Mouse (Mus musculus): ENCODE results near the gene Rbm25. TPM values are rescaled to one million over a fixed set of nuclear protein-coding genes. Genes with fewer than 3 reads are reported as not detected.

Rbm25 gene
- polyA plus RNA-seq, 1 experiment from 2014 or later, result 232 TPM

DNA sequence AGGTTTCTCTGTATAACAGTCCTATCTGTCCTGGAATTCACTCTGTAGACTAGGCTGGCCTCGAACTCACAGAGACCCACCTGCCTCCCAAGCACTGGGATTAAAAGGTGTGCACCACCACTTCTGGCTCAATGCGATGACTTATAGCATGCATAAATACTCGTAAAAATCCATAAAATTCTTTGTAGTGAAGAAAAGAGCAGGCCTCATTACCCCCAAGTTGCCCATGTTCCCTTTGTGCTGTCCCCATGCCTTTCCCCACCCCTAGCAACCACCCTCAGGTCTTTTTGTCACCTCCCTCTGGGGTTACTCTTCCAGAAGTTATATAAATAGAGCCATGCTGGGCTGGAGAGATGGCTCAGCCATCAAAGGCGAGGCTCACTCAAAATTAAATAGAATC, 71.8 kb downstream of the Rbm25 start:
- H3K27ac ChIP-seq (ENCODE audit: low read depth), result no peak overlapping the region
- H3K9me3 ChIP-seq (ENCODE audit: control insufficient read depth, low read length), result no peaks in the 10 kb centered on the region
- no peaks in the 10 kb centered on the region for H3K27me3 ChIP-seq (replicated peaks; ENCODE audit: control insufficient read depth, insufficient read depth, low read length)
- WGBS, result 84% methylated on average over 4 of the region's 4 CpGs
- H3K4me2 ChIP-seq (ENCODE audit: low read length), result no peak overlapping the region
- DNase-seq (ENCODE audit: low spot score) (no peak), ATAC-seq (replicated peaks; ENCODE audit: low FRiP score, low TSS enrichment, low read depth) (no peak)
- peaks cover 7% of the 10 kb centered on the region; the same call in 1 of the 2 replicates for H3K4me1 ChIP-seq (replicated peaks; ENCODE audit: control insufficient read depth, insufficient read depth, low read length)
- peaks cover 38% of the 10 kb centered on the region for H3K36me3 ChIP-seq (ENCODE audit: control insufficient read depth, insufficient read depth, low read length)
- H3K9ac ChIP-seq (ENCODE audit: low read length), result no peak overlapping the region
- H3K4me3 ChIP-seq (ENCODE audit: low read depth, low read length), result no peak overlapping the region

DNA sequence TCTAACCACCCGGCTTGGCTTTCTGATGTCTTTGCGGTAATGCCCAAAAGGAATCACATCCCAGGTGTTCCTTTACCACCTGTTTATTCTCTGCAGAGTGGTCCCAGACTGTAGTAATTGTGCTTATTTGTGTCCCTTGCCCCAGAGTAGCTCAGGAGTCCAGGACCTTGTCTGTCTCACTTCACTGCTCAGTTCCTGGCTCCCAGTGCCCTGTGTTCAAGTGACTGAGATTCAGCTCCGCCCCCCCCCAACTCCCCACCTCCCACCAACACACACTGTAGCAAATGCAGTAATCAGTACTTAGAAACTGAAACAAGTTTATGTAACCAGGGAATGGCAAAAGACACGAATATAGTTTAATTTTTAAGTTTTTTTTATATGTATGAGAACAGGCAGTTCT, 75.9 kb downstream of the Rbm25 start:
- Histone ChIP-seq H3K4me1 (replicated peaks; ENCODE audit: control insufficient read depth, insufficient read depth, low read length) (no peaks in the 10 kb centered on the region), H3K36me3 (ENCODE audit: control insufficient read depth, insufficient read depth, low read length) (peaks cover 18% of the 10 kb centered on the region), H3K4me2 (ENCODE audit: low read length) (no peak overlapping the region), H3K9me3 (ENCODE audit: control insufficient read depth, low read length) (no peaks in the 10 kb centered on the region), H3K27ac (ENCODE audit: low read depth) (peak overlapping the region; percentile 22; the same call in 1 of the 2 replicates), H3K9ac (ENCODE audit: low read length) (no peak overlapping the region), H3K27me3 (replicated peaks; ENCODE audit: control insufficient read depth, insufficient read depth, low read length) (no peaks in the 10 kb centered on the region), H3K4me3 (ENCODE audit: low read depth, low read length) (no peak overlapping the region)
- ATAC-seq (replicated peaks; ENCODE audit: low FRiP score, low TSS enrichment, low read depth) (no peak), DNase-seq (ENCODE audit: low spot score) (peak; percentile 35)
- 75% methylated on average over 4 of the region's 4 CpGs for WGBS

DNA sequence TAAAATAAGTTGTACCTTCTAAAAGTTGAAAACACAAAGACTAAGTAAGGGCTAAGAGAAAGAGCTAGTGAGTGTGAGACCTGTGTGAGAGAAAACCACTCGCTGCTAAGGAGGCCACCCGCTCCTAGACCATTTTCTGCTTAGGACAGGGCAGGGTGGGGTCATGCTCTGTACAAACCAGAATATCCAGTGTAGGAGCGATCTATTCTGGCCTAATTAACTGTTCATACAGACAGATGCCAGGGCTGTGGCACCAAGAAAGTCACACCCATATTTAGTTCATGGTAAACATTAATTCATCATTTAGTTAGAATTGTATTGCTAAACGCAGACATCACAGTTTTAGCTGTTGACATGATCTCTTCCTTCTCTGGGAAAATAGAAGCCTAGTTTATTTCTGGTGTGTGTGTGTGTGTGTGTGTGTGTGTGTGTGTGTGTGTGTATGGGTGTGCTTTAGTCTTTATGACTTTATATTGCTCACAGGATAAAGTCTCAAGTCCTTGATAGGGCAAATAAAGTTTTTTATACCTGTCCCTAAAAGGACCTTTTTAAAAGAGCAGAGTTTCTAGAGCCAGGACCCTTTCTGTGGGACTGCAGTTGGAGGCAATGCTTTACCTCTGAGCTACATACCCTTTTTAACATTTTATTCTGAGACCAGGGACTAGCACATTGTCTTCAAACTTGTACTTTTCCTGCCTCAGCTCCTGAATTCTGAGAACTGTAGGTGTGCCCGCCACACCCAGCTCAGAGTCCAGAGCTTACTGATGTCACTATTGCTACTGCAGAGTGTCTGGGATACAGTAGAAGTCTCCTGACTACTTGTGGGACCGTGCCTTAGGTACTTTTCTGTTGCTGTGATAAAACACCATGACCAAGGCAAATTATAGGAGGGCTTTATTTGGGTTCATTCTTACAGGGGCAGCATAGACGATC, 77.4 kb downstream of the Rbm25 start:
- no peak overlapping the region for H3K4me3 ChIP-seq (ENCODE audit: low read depth, low read length)
- no peak overlapping the region for H3K9ac ChIP-seq (ENCODE audit: low read length)
- no peak overlapping the region for H3K4me2 ChIP-seq (ENCODE audit: low read length)
- no peaks in the 10 kb centered on the region for H3K9me3 ChIP-seq (ENCODE audit: control insufficient read depth, low read length)
- ATAC-seq (replicated peaks; ENCODE audit: low FRiP score, low TSS enrichment, low read depth) (peak; percentile 80), DNase-seq (ENCODE audit: low spot score) (no peak)
- no peaks in the 10 kb centered on the region for H3K27me3 ChIP-seq (replicated peaks; ENCODE audit: control insufficient read depth, insufficient read depth, low read length)
- H3K36me3 ChIP-seq (ENCODE audit: control insufficient read depth, insufficient read depth, low read length), result peaks cover 30% of the 10 kb centered on the region
- no peaks in the 10 kb centered on the region for H3K4me1 ChIP-seq (replicated peaks; ENCODE audit: control insufficient read depth, insufficient read depth, low read length)
- WGBS, result 67% methylated on average over 7 of the region's 7 CpGs
- H3K27ac ChIP-seq (ENCODE audit: low read depth), result peak overlapping the region; percentile 77

DNA sequence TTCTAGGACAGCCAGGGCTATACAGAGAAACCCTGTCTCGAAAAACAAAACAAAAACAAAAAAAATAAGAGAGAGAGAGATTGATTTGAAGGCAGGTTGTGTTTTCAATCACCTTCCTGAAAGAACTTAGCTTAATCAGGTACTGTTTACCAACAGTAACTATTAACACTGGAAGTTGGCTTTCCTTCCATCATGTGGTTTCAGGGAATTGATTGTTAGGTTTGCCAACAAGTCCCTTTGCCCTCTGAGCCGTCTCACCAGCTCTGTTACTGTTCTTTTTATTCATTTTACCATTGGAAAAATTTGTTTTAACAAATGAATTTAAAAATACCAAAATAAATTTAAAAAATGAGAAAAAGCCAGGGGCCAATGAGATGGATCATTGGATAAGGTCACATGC, 78.9 kb downstream of the Rbm25 start:
- Histone ChIP-seq H3K4me1 (replicated peaks; ENCODE audit: control insufficient read depth, insufficient read depth, low read length) (no peaks in the 10 kb centered on the region), H3K9me3 (ENCODE audit: control insufficient read depth, low read length) (no peaks in the 10 kb centered on the region), H3K4me3 (ENCODE audit: low read depth, low read length) (no peak overlapping the region), H3K9ac (ENCODE audit: low read length) (no peak overlapping the region), H3K36me3 (ENCODE audit: control insufficient read depth, insufficient read depth, low read length) (peaks cover 38% of the 10 kb centered on the region), H3K4me2 (ENCODE audit: low read length) (no peak overlapping the region), H3K27me3 (replicated peaks; ENCODE audit: control insufficient read depth, insufficient read depth, low read length) (no peaks in the 10 kb centered on the region), H3K27ac (ENCODE audit: low read depth) (no peak overlapping the region)
- DNase-seq (ENCODE audit: low spot score), result no peak
- ATAC-seq (replicated peaks; ENCODE audit: low FRiP score, low TSS enrichment, low read depth), result no peak
- WGBS, result 84% methylated on average over 2 of the region's 2 CpGs

DNA sequence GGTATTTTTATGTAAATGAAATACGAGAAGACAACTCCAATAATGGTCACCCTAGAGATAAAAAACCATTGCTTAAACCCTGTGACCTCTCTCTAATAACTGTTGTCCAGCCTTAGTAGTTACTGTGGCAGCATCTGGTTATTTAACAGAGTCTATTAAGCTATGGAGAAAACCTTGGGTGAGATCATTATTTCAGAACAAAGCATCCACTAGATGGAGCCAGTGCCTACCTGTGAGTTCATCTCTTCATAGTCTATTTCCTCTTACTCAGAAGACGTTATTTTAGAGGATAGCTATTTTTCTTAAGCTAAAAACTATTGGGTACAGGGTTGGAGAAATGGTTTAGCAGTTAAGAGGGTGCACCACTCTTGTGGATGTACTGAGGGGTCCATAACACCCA, 82.7 kb downstream of the Rbm25 start:
- 42% methylated on average over 2 of the region's 2 CpGs for WGBS

DNA sequence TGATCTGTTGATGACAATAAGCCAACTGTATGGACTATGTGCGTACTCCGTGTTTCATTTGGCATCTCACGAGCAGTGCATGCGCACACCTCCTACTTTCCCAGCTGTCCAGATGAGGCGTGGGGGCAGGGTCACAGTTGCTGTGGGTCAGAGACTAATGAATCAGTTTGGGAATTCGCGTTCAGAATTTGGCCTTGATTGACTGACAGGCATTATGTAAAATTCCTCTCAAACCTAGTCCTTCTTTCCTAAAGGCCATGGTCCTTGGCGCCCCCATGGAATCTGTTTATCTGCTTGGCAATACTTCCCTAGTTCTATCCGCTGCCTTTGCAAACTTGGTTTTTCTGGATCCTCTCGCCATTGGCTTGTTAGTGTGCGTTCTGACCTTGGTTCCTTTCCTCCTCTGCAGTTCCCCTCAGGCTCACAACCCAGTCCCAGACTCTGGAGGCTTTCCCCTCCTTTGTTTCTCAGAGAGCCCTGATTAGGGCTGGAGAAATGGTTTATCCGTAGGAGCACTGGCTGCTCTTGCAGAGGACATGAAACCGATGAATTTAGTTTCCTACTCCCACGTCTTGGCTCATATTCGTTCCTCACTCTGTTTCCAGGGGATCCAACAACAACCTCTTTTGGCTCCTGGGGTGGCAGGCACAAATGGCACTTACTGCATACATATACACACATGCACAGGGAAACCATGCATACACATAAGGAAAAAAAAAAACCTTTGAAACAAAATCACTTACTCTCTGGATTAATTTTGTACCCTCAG, 85.6 kb downstream of the Rbm25 start:
- Histone ChIP-seq H3K4me3 (ENCODE audit: low read depth, low read length) (no peak overlapping the region), H3K27me3 (replicated peaks; ENCODE audit: control insufficient read depth, insufficient read depth, low read length) (no peaks in the 10 kb centered on the region), H3K27ac (ENCODE audit: low read depth) (no peak overlapping the region), H3K4me2 (ENCODE audit: low read length) (no peak overlapping the region), H3K4me1 (replicated peaks; ENCODE audit: control insufficient read depth, insufficient read depth, low read length) (peaks cover 13% of the 10 kb centered on the region), H3K9me3 (ENCODE audit: control insufficient read depth, low read length) (no peaks in the 10 kb centered on the region), H3K9ac (ENCODE audit: low read length) (no peak overlapping the region), H3K36me3 (ENCODE audit: control insufficient read depth, insufficient read depth, low read length) (peaks cover 79% of the 10 kb centered on the region)
- WGBS, result 91% methylated on average over 15 of the region's 15 CpGs
- ATAC-seq (replicated peaks; ENCODE audit: low FRiP score, low TSS enrichment, low read depth) (no peak), DNase-seq (ENCODE audit: low spot score) (no peak)

More for the DNA sequence above, 82.7 kb downstream of the Rbm25 start:
- Histone ChIP-seq H3K9ac (ENCODE audit: low read length) (no peak overlapping the region), H3K9me3 (ENCODE audit: control insufficient read depth, low read length) (no peaks in the 10 kb centered on the region), H3K27ac (ENCODE audit: low read depth) (no peak overlapping the region), H3K27me3 (replicated peaks; ENCODE audit: control insufficient read depth, insufficient read depth, low read length) (no peaks in the 10 kb centered on the region), H3K4me2 (ENCODE audit: low read length) (no peak overlapping the region), H3K36me3 (ENCODE audit: control insufficient read depth, insufficient read depth, low read length) (peaks cover 65% of the 10 kb centered on the region), H3K4me1 (replicated peaks; ENCODE audit: control insufficient read depth, insufficient read depth, low read length) (no peaks in the 10 kb centered on the region), H3K4me3 (ENCODE audit: low read depth, low read length) (no peak overlapping the region)
- ATAC-seq (replicated peaks; ENCODE audit: low FRiP score, low TSS enrichment, low read depth) (0 out of 2 replicates have a peak, but pooled peaks have one; percentile 33), DNase-seq (ENCODE audit: low spot score) (no peak)

DNA sequence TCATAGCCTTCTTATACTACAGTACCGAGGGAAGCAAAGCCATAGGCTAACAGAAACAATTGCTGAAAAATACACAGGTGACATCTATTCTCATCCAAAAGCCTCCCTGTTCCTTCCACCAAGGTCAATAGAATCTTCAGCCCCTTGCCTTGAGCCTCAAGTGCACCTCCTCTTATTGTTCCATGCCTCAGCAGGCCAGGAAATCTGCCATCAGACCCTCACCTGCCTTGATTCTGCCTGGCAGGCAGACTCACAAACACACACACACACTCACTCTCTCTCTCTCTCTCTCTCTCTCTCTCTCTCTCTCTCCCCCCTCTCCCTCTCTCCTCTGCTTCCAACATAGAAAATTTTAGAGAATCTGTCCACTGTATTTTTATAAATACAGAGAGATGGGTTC, 88.4 kb downstream of the Rbm25 start:
- Histone ChIP-seq H3K9ac (ENCODE audit: low read length) (no peak overlapping the region), H3K4me2 (ENCODE audit: low read length) (no peak overlapping the region), H3K36me3 (ENCODE audit: control insufficient read depth, insufficient read depth, low read length) (peaks cover 77% of the 10 kb centered on the region), H3K27me3 (replicated peaks; ENCODE audit: control insufficient read depth, insufficient read depth, low read length) (no peaks in the 10 kb centered on the region), H3K4me3 (ENCODE audit: low read depth, low read length) (no peak overlapping the region), H3K9me3 (ENCODE audit: control insufficient read depth, low read length) (no peaks in the 10 kb centered on the region), H3K27ac (ENCODE audit: low read depth) (no peak overlapping the region), H3K4me1 (replicated peaks; ENCODE audit: control insufficient read depth, insufficient read depth, low read length) (peaks cover 13% of the 10 kb centered on the region)
- ATAC-seq (replicated peaks; ENCODE audit: low FRiP score, low TSS enrichment, low read depth), result no peak
- no peak for DNase-seq (ENCODE audit: low spot score)
- 95% methylated on average over 1 of the region's 1 CpGs for WGBS

DNA sequence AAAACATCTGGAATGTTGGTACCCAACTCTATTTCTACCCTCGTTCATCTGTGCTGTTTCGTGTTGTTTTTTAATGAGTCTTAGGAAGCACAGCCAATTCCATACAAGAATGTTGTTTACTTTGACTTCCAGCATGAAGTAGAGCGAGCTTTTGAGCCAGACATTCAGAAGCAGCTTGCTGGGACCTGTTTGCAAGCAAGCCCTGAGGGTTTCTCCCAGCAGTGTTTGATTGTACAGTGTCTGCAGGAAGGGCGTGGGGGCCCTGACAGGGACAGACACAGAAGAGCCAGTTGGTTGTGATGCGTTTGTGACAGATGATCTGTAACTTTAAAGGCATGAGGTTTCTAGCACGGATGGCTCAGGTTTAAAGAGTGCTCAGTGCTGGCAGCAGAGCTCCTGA, 90.2 kb downstream of the Rbm25 start:
- H3K27me3 ChIP-seq (replicated peaks; ENCODE audit: control insufficient read depth, insufficient read depth, low read length), result no peaks in the 10 kb centered on the region
- H3K9ac ChIP-seq (ENCODE audit: low read length), result no peak overlapping the region
- peak overlapping the region; percentile 34 for H3K27ac ChIP-seq (ENCODE audit: low read depth)
- H3K36me3 ChIP-seq (ENCODE audit: control insufficient read depth, insufficient read depth, low read length), result peaks cover 79% of the 10 kb centered on the region
- no peak overlapping the region for H3K4me2 ChIP-seq (ENCODE audit: low read length)
- H3K9me3 ChIP-seq (ENCODE audit: control insufficient read depth, low read length), result no peaks in the 10 kb centered on the region
- ATAC-seq (replicated peaks; ENCODE audit: low FRiP score, low TSS enrichment, low read depth) (no peak), DNase-seq (ENCODE audit: low spot score) (no peak)
- no peak overlapping the region for H3K4me3 ChIP-seq (ENCODE audit: low read depth, low read length)
- 32% methylated on average over 6 of the region's 6 CpGs for WGBS
- peaks cover 13% of the 10 kb centered on the region for H3K4me1 ChIP-seq (replicated peaks; ENCODE audit: control insufficient read depth, insufficient read depth, low read length)
